Mouse (Mus musculus) liver, embryonic 14.5 days (tissue): ENCODE measurements at regions not wholly inside any gene's neighbourhood (a gene's known extent, or its start where the extent isn't known, plus 50 kb on each side); places are given as distances from the start of the nearest gene placed in this dataset.

Source experiments
- ATAC-seq: fragments of 200-750 bp; cut with Nextera tagmentation; 2 replicates; pipeline ENCODE4 v1.8.0; 2017; ENCODE audit warnings: moderate number of reproducible peaks, mild to moderate bottlenecking, moderate library complexity; ENCODE audit not compliant: insufficient read depth
- DNase-seq, 3 experiments: peaks; one replicate each; pipeline ENCODE4 v3.0.0-alpha.2; 2012 to 2013; ENCODE audit warnings: low read depth in 3 of 3, low spot score in 3 of 3
- H3K27ac ChIP-seq: fragments of 300-500 bp; sonication (generic); 2 replicates; pipeline ENCODE4 v1.5.1; 2014; ENCODE audit warnings: moderate library complexity, mild to moderate bottlenecking, control low read depth, inconsistent platforms
- H3K27me3 ChIP-seq: fragments of 300-500 bp; sonication (generic); 2 replicates; pipeline ENCODE4 v1.6.1; 2014; ENCODE audit warnings: mild to moderate bottlenecking, low read length, moderate library complexity; ENCODE audit not compliant: control insufficient read depth, insufficient read depth
- H3K36me3 ChIP-seq: fragments of 300-500 bp; sonication (generic); replicated peaks from 2 replicates; pipeline ENCODE4 v1.6.1; 2014; ENCODE audit warnings: low read depth; ENCODE audit not compliant: control insufficient read depth, insufficient read depth
- H3K4me1 ChIP-seq, 2 experiments: fragments of 200-500 bp in 1 of 2; fragments of 300-500 bp in 1 of 2; sonication (generic) in 1 of 2; replicated peaks; 2 replicates each; pipeline ENCODE4 v1.6.1; 2012 to 2014; ENCODE audit warnings: antibody characterized with exemption in 1 of 2, inconsistent platforms in 1 of 2, low read length in 1 of 2; ENCODE audit not compliant: control insufficient read depth in 2 of 2, insufficient read depth in 2 of 2
- H3K4me2 ChIP-seq: fragments of 300-500 bp; sonication (generic); 2 replicates; pipeline ENCODE4 v1.6.1; 2014; ENCODE audit warnings: low read depth, mild to moderate bottlenecking, control low read depth, moderate library complexity
- H3K4me3 ChIP-seq, 2 experiments: fragments of 200-500 bp in 1 of 2; fragments of 300-500 bp in 1 of 2; sonication (generic) in 1 of 2; 2 replicates each; pipeline ENCODE4 v1.5.1; 2012 to 2014; ENCODE audit warnings: low read depth in 2 of 2, low read length in 2 of 2, mild to moderate bottlenecking in 2 of 2, control low read depth in 1 of 2, inconsistent platforms in 1 of 2, moderate library complexity in 1 of 2; ENCODE audit not compliant: insufficient read depth in 1 of 2
- H3K9ac ChIP-seq: fragments of 300-500 bp; sonication (generic); replicated peaks from 2 replicates; pipeline ENCODE4 v1.6.1; 2014; ENCODE audit warnings: mild to moderate bottlenecking, control low read depth, moderate library complexity
- H3K9me3 ChIP-seq: fragments of 300-500 bp; sonication (generic); 2 replicates; pipeline ENCODE4 v1.6.1; 2016; ENCODE audit warnings: low read length, mixed read lengths; ENCODE audit not compliant: control insufficient read depth
- CTCF ChIP-seq: IDR thresholded peaks from 2 replicates; pipeline ENCODE4 v1.5.1; 2016; ENCODE audit warnings: antibody characterized with exemption, low read depth, control low read depth
- EP300 ChIP-seq: IDR thresholded peaks from 2 replicates; pipeline ENCODE4 v1.6.1; 2016; ENCODE audit warnings: antibody characterized with exemption, low read depth
- WGBS: fragments of 180-500 bp; shearing (Covaris S2); extraction: QIAGEN DNeasy Blood & Tissue Kit; methylation state at CpG from one replicate; pipeline ENCODE4 v1.1.7; 2014; ENCODE audit not compliant: insufficient replicate concordance; 5-methylcytosine and 5-hydroxymethylcytosine counted together

DNA sequence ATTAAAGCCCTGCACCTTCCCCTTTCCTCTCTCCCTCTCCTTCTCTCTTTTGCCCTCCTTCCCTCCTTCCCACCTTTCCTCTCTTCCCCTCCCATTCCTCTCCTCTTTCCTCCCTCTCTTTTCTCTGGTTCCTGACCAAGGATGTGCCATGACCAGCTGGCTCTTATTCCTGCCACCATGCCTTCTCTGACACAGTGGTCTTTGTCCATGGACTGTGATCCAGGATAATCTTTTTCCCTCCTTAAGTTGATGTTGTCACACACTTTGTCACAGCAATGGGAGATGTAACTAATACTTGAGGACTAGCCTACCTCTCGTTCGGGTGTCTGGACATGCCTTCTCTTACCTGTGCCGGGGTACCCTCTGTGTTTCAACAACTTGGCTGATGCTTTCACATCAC lies 86.4 kb downstream of the Anapc4 start:
- Histone ChIP-seq H3K27ac (no peak overlapping the region), H3K4me2 (no peak overlapping the region), H3K36me3 (no peaks in the 10 kb centered on the region), H3K27me3 (no peaks in the 10 kb centered on the region), H3K9ac (no peak overlapping the region), H3K4me1 (no peaks in the 10 kb centered on the region), H3K4me3 (no peak overlapping the region), H3K9me3 (no peaks in the 10 kb centered on the region)
- WGBS: 60% methylated on average over 3 of the region's 3 CpGs
- no peak for TF ChIP-seq EP300
- DNase-seq: no peak
- ATAC-seq: no peak

DNA sequence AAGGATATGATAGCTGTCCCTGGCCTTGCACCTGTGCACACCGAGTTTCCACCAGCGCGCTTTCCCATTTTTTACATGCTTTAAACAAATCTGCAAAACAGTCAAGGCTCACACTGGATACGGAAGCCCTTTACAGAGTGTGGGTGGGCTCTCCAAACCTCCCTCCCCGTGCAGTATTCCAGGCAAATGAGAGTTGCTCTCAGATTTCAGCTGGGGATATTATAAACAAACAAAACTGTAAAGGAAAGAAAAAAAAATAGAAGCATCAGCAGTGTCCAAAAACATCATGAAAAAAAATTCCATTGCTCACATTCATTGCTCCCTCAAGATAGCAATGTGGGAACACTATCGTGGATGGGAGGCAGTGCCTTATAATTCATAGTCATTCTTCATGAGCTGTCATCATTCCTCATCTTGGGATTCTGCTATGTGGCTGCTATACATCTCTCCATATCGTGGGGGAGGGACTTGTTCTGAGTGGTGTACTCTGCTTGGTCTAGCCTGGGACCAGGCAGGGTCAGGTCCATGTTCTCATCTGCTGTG lies 87.0 kb downstream of the Anapc4 start:
- Histone ChIP-seq H3K4me2 (no peak overlapping the region), H3K36me3 (no peaks in the 10 kb centered on the region), H3K27ac (no peak overlapping the region), H3K27me3 (no peaks in the 10 kb centered on the region), H3K4me1 (no peaks in the 10 kb centered on the region), H3K9me3 (no peaks in the 10 kb centered on the region), H3K4me3 (no peak overlapping the region), H3K9ac (no peak overlapping the region)
- ATAC-seq: no peak
- no peak for DNase-seq
- TF ChIP-seq EP300 (no peak), CTCF (no peak)
- 61% methylated on average over 7 of the region's 7 CpGs for WGBS

- H3K27ac ChIP-seq: no peak overlapping the region
- no peak overlapping the region for H3K4me2 ChIP-seq
- DNase-seq (no peak), ATAC-seq (no peak)
- H3K27me3 ChIP-seq: no peaks in the 10 kb centered on the region
- TF ChIP-seq CTCF (no peak), EP300 (no peak)
- no peaks in the 10 kb centered on the region for H3K36me3 ChIP-seq
- no peaks in the 10 kb centered on the region for H3K9me3 ChIP-seq
- no peak overlapping the region for H3K4me3 ChIP-seq
- H3K4me1 ChIP-seq: no peaks in the 10 kb centered on the region
- no peak overlapping the region for H3K9ac ChIP-seq
- 64% methylated on average over 6 of the region's 6 CpGs for WGBS
Observed at GRCm38 (mm10) chr5:52925006-52925405, 91.2 kb downstream of the Anapc4 start.

- Histone ChIP-seq H3K4me2 (no peak overlapping the region), H3K36me3 (no peaks in the 10 kb centered on the region), H3K27ac (no peak overlapping the region), H3K4me3 (no peak overlapping the region), H3K9ac (no peak overlapping the region), H3K27me3 (no peaks in the 10 kb centered on the region), H3K9me3 (no peaks in the 10 kb centered on the region), H3K4me1 (no peaks in the 10 kb centered on the region)
- WGBS: 47% methylated on average over 8 of the region's 8 CpGs
- DNase-seq: no peak
- TF ChIP-seq EP300 (no peak), CTCF (no peak)
- ATAC-seq: no peak
Observed at GRCm38 (mm10) chr5:52929690-52930089, 95.9 kb downstream of the Anapc4 start.

DNA sequence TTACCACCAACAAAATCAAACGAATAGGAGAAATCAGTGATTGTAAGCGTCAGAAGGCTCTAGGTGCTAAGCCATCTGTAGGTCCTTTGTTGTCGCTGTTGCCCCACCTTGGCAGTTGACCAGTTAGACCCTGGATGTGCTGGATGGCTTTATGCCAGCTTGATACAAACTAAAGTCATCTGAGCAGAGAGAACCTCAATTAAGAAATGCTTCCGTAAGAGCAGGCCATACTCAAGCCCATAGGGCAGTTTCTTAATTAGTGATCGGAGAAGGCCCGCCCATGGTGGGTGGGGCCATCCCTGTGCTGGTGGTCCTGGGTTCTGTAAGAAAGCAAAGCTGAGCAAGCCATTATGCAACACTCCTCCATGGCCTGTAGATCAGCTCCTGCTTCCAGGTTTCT lies 99.5 kb downstream of the Anapc4 start:
- DNase-seq: no peak
- TF ChIP-seq CTCF (no peak), EP300 (no peak)
- Histone ChIP-seq H3K4me2 (no peak overlapping the region), H3K4me1 (no peaks in the 10 kb centered on the region), H3K4me3 (no peak overlapping the region), H3K27ac (no peak overlapping the region), H3K9ac (no peak overlapping the region), H3K36me3 (no peaks in the 10 kb centered on the region), H3K27me3 (no peaks in the 10 kb centered on the region), H3K9me3 (no peaks in the 10 kb centered on the region)
- no peak for ATAC-seq
- WGBS: 79% methylated on average over 6 of the region's 6 CpGs

- H3K4me2 ChIP-seq: no peak overlapping the region
- no peaks in the 10 kb centered on the region for H3K9me3 ChIP-seq
- H3K4me3 ChIP-seq: no peak overlapping the region
- H3K27me3 ChIP-seq: no peaks in the 10 kb centered on the region
- H3K27ac ChIP-seq: no peak overlapping the region
- no peaks in the 10 kb centered on the region for H3K4me1 ChIP-seq
- WGBS: 38% methylated on average over 1 of the region's 1 CpGs
- DNase-seq: no peak
- no peak for ATAC-seq
- H3K9ac ChIP-seq: no peak overlapping the region
- TF ChIP-seq EP300: no peak
- TF ChIP-seq CTCF: no peak
- no peaks in the 10 kb centered on the region for H3K36me3 ChIP-seq
Observed at GRCm38 (mm10) chr5:52937626-52938025, 100.3 kb upstream of the Slc34a2 start.
